ENCODE assay signal across 9 mouse cellular contexts in genomic region chr10:12694774-12695173, GRCm38 (mm10).
DNase-seq lines count a peak whose midpoint lies in the region; ATAC-seq and TF ChIP-seq lines count a peak whose summit lies in the region.
"Had no signal": no experiment of that assay in that cellular context is flagged by ENCODE, and none has a peak within 500 bp of the region (broad histone marks: within the 10 kb centered on the region; RNA-seq: fewer than 3 reads in every experiment).

No protein-coding gene starts in this region.

- peak overlapping the region; percentile 36; the same call in 1 of the 2 replicates for H3K27ac ChIP-seq in ES-E14 (ENCODE audit: insufficient read depth, low read depth, low read length, poor library complexity, severe bottlenecking)
- H3K27ac ChIP-seq in embryonic facial prominence, embryonic 13.5 days = peak overlapping the region; percentile 33; the same call in 1 of the 2 replicates
- H3K27ac ChIP-seq in heart, embryonic 15.5 days = peak overlapping the region; percentile 87
- no peak overlapping the region for H3K27ac ChIP-seq in liver, postnatal 0 days (ENCODE audit: low read depth)

- no peak overlapping the region for H3K9ac ChIP-seq in ES-E14 (ENCODE audit: insufficient read depth, low read depth, low read length, poor library complexity, severe bottlenecking)
- H3K9ac ChIP-seq in embryonic facial prominence, embryonic 13.5 days = no peak overlapping the region
- H3K9ac ChIP-seq in heart, embryonic 15.5 days = no peak overlapping the region
- no peak overlapping the region for H3K9ac ChIP-seq in liver, postnatal 0 days (replicated peaks)

- WGBS in embryonic facial prominence, embryonic 13.5 days = 12% methylated on average over 6 of the region's 6 CpGs
- WGBS in heart, embryonic 15.5 days = 9% methylated on average over 6 of the region's 6 CpGs
- 58% methylated on average over 6 of the region's 6 CpGs for WGBS in liver, postnatal 0 days (ENCODE audit: insufficient replicate concordance)

- ATAC-seq in embryonic facial prominence, embryonic 13.5 days (ENCODE audit: insufficient number of reproducible peaks, insufficient read depth, low FRiP score, low TSS enrichment, low read depth) = peak; percentile 75
- peak; percentile 93 for ATAC-seq in heart, embryonic 15.5 days (replicated peaks; ENCODE audit: insufficient number of reproducible peaks, insufficient read depth, low FRiP score, low read depth)
- peak; percentile 29; the same call in 1 of the 2 replicates for ATAC-seq in liver, postnatal 0 days
- ATAC-seq in granulocyte monocyte progenitor cell, adult 5-6 weeks (replicated peaks; ENCODE audit: poor library complexity, severe bottlenecking) = no peak

- no peaks in the 10 kb centered on the region for H3K9me3 ChIP-seq in ES-E14 (ENCODE audit: control insufficient read depth, insufficient read depth, low read depth, low read length)
- H3K9me3 ChIP-seq in embryonic facial prominence, embryonic 13.5 days = no peaks in the 10 kb centered on the region
- H3K9me3 ChIP-seq in heart, embryonic 15.5 days (replicated peaks) = no peaks in the 10 kb centered on the region
- no peaks in the 10 kb centered on the region for H3K9me3 ChIP-seq in liver, postnatal 0 days (ENCODE audit: low read length)

- no peaks in the 10 kb centered on the region for H3K36me3 ChIP-seq in ES-E14 (ENCODE audit: control insufficient read depth, insufficient read depth, low read length, poor library complexity, severe bottlenecking)
- peaks cover 30% of the 10 kb centered on the region for H3K36me3 ChIP-seq in embryonic facial prominence, embryonic 13.5 days
- H3K36me3 ChIP-seq in heart, embryonic 15.5 days = peaks cover 12% of the 10 kb centered on the region
- peaks cover 12% of the 10 kb centered on the region for H3K36me3 ChIP-seq in liver, postnatal 0 days (replicated peaks; ENCODE audit: insufficient read depth, low read length)

- H3K4me1 ChIP-seq in ES-E14 (ENCODE audit: control insufficient read depth in 2 of 2, insufficient read depth in 2 of 2, low read length in 2 of 2, poor library complexity in 1 of 2) = peaks cover 0 to 3% of the 10 kb centered on the region in 2 experiments; a peak in 1 of 4 replicates
- 0 out of 2 replicates have a peak, but pooled peaks cover 5% of the 10 kb centered on the region for H3K4me1 ChIP-seq in embryonic facial prominence, embryonic 13.5 days
- H3K4me1 ChIP-seq in heart, embryonic 15.5 days (replicated peaks) = 0 out of 2 replicates have a peak, but pooled peaks cover 6% of the 10 kb centered on the region
- no peaks in the 10 kb centered on the region for H3K4me1 ChIP-seq in liver, postnatal 0 days (ENCODE audit: insufficient read depth)

- DNase-seq in ES-E14 (ENCODE audit: low read depth, low spot score) = no peak
- no peak for DNase-seq in liver, postnatal 0 days
- no peak for DNase-seq in neural tube, embryonic 10.5 days (ENCODE audit: extremely low spot score, low spot score)
- no peak for DNase-seq in frontal cortex, adult 2 months (ENCODE audit: extremely low spot score in 1 of 2, low spot score in 1 of 2)
- no peak for DNase-seq in cerebellum, postnatal 36 days

- in situ Hi-C loops in ES-E14 (cut with MboI; ENCODE audit: low sequenced_read_pairs in 2 of 2, unreplicated experiment in 2 of 2) = no loop called here

- H3K4me2 ChIP-seq in embryonic facial prominence, embryonic 13.5 days = no peak overlapping the region
- H3K4me2 ChIP-seq in heart, embryonic 15.5 days = 0 out of 2 replicates have a peak overlapping the region, but pooled peaks have one; percentile 18
- no peak overlapping the region for H3K4me2 ChIP-seq in liver, postnatal 0 days (ENCODE audit: low read depth, low read length)

- H3K27me3 ChIP-seq in embryonic facial prominence, embryonic 13.5 days = no peaks in the 10 kb centered on the region
- H3K27me3 ChIP-seq in heart, embryonic 15.5 days = no peaks in the 10 kb centered on the region
- H3K27me3 ChIP-seq in liver, postnatal 0 days (ENCODE audit: insufficient read depth, low read length) = no peaks in the 10 kb centered on the region

- TF ChIP-seq CTCF in liver, postnatal 0 days (IDR thresholded peaks at IDR 0.05; ENCODE audit: low read depth) = no peak

- no peak for TF ChIP-seq EP300 in liver, postnatal 0 days (IDR thresholded peaks at IDR 0.05; ENCODE audit: low read depth)

- H3K4me3 ChIP-seq in ES-E14 (ENCODE audit: insufficient read depth in 1 of 2, low read depth in 1 of 2, low read length in 2 of 2, poor library complexity in 1 of 2, severe bottlenecking in 1 of 2) = no peak overlapping the region
- no peak overlapping the region for H3K4me3 ChIP-seq in embryonic facial prominence, embryonic 13.5 days
- no peak overlapping the region for H3K4me3 ChIP-seq in heart, embryonic 15.5 days
- no peak overlapping the region for H3K4me3 ChIP-seq in liver, postnatal 0 days (ENCODE audit: low read depth, low read length)
- H3K4me3 ChIP-seq: erythroblast, embryonic 14.5 days had no signal

TF ChIP-seq in ES-E14, 5 proteins besides CTCF, POLR2A, EP300 and RAD21:
- no peak for TF ChIP-seq MAFK (IDR thresholded peaks at IDR 0.05; ENCODE audit: insufficient read depth, low read depth, low read length)
- TF ChIP-seq HCFC1 (IDR thresholded peaks at IDR 0.05; ENCODE audit: borderline replicate concordance, insufficient read depth, low read length) = no peak
- TF ChIP-seq ZC3H11A (IDR thresholded peaks at IDR 0.05; ENCODE audit: borderline replicate concordance, low read depth, low read length) = no peak
- no peak for TF ChIP-seq ZNF384 (IDR thresholded peaks at IDR 0.05; ENCODE audit: low read depth, low read length)
- TF ChIP-seq CHD2 (IDR thresholded peaks at IDR 0.05; ENCODE audit: low read depth, low read length) = no peak
TF ChIP-seq in ES-E14: peak in this region for 0.
